Mouse (Mus musculus): ENCODE data around the gene Wdr93. TPM values are rescaled to one million over a fixed set of nuclear protein-coding genes. Genes with fewer than 3 reads are reported as not detected.
A peak's percentile ranks its signal among the peaks of the same experiment; 100 is the strongest.

The Wdr93 gene
- total RNA-seq, 2 experiments from 2014 or later: 0.26 to 0.27 TPM

DNA sequence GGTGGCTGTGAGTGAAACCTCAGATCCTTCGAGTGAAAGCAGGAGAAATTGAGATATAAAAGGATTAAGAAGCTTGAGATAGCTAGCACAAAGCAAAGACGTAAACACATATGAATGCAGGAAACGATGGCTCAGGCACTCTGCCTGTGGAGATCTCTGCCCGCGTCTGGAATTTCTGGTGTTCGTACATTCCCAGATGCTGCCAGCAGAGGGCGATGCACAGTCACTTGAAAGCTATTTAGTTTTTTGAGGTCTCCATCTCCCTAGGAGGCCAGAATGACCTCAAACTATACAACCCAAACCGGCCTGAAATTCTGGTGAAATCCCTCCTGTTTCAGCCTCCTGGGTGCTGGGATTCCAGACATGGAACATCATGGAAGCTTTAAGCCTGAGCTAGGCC lies 56.1 kb downstream of the Wdr93 start:
- DNase-seq (ENCODE audit: extremely low spot score in 1 of 2, low spot score in 1 of 2): peak; percentile 73 to 90

DNA sequence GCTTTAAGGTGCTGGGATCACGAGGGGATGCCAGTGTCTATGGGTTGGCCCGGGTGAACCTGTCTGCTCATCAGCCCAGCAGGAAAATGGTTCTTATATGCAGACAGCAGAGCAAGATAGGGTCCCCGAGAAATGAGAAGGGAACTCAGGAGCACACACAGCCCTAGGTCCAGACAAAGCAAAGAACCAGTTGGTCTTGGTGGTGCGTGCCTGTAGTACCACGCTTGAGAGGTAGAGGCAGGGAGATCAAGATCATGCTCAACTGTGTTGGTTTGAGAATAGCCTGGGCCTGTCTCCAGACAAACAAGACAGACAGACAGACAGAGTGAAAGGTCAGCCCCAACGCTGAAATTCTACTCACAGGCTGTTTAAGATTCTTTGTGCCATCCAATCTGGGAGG lies 56.5 kb downstream of the Wdr93 start:
- no peak for DNase-seq (ENCODE audit: extremely low spot score in 1 of 2, low spot score in 1 of 2)

GRCm38 (mm10) chr7:79800336-79800735 lies 57.4 kb downstream of the Wdr93 start:
- no peak for DNase-seq (ENCODE audit: extremely low spot score in 1 of 2, low spot score in 1 of 2)

- DNase-seq (ENCODE audit: extremely low spot score in 1 of 2, low spot score in 1 of 2): no peak
Observed at GRCm38 (mm10) chr7:79801391-79801790, 58.4 kb downstream of the Wdr93 start.

DNA sequence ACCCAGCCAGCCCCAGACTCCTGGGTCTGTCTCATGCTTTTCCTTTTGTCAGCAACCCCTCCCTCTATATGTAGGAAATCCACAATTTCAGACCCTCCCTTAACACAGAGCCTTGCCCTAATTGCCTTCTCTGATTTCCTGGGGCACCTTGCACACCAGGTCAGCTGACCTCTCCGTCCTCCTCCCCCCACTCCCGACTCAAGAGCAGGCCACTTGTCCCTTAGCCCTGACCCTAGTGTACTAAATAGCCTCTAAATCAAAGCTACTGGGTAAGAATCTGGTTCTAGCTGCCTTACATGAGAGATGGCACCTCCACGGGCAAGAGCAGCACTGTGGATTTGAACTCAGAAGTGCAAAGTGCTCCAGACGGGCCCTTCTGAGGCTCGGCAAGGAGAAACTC lies 59.1 kb downstream of the Wdr93 start:
- no peak for DNase-seq (ENCODE audit: extremely low spot score in 1 of 2, low spot score in 1 of 2)

GRCm38 (mm10) chr7:79803887-79804286 lies 60.9 kb downstream of the Wdr93 start:
- DNase-seq (ENCODE audit: extremely low spot score in 1 of 2, low spot score in 1 of 2): no peak

DNA sequence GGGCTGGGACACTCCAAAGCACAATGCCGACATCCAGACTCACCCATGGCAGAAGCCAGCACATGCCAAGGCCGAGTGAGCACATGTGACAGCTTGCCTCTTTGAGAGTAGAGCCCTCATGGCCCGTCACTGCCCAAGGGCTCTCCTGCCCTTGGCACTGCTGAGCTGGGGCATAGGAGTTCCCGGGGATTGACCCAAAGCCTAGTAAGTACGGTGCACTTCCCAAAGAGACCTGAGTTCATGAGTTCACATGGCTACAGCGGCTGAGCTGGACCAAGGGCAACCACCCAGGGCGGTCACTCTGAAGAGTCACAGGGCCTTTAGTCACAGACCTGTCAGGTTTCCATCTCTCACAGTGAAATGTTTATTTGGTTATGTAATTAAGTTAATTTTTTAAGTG lies 65.6 kb downstream of the Wdr93 start:
- no peak for DNase-seq (ENCODE audit: extremely low spot score in 1 of 2, low spot score in 1 of 2)

DNA sequence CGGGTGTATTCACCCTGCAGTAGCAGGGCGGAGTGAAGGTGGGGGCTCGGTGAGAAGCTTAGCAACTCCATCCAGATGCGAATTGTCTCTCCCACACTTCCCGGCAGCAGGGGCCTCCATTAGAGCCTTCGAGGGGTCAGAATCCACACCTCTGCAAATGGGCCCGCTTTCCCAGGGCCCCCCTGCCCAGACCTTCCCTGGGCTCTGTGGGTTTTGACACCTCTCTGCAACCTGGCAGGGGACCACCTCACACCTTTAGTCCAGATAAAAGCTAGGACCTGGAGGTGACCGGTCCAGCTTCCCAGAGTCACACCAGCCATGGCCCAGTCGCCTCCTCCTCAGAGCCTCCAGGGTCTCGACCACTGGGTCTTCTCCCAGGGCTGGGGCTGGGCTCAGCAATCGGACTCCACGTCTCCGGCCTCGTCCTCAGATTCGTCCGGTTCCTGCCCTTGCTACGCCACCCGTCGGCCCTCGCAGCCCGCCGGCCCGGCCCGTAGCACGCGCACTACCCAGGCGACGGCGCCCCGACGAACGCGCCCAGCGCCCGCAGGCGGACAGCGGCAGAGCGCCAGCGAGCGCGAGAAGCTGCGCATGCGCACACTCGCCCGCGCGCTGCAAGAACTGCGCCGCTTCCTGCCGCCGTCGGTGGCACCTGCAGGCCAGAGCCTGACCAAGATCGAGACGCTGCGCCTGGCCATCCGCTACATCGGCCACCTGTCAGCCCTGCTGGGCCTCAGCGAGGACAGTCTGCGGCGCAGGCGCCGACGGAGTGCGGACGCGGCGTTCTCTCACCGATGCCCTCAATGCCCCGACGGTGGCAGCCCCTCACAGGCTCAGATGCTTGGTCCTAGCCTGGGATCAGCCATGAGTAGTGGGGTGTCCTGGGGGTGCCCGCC lies 67.9 kb downstream of the Wdr93 start, which contains the start of gene Mesp2:
Mesp2 (plus strand) TSS at position 117 of the 896 bp plus-strand sequence.
- DNase-seq (ENCODE audit: extremely low spot score in 1 of 2, low spot score in 1 of 2): peak; percentile 68 to 69

DNA sequence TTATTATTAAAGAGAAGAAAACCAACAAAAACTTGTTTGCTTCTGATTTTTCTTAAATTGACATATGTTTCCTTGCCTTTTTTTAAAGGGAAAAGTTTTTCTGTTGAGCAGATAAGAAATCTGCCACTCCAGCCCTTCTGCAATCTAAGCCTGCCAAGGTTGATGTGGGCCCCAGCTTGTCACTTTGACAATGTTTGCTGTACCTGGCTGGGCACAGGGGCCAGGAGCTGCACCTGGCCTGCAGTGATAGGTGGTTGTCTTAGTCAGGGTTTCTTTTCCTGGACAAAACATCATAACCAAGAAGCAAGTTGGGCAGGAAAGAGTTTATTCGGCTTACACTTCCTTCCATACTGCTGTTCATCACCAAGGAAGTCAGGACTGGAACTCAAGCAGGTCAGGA lies 70.4 kb downstream of the Wdr93 start:
- no peak for DNase-seq (ENCODE audit: extremely low spot score in 1 of 2, low spot score in 1 of 2)

- DNase-seq (ENCODE audit: extremely low spot score in 1 of 2, low spot score in 1 of 2): no peak
Observed at GRCm38 (mm10) chr7:79818321-79818720, 75.4 kb downstream of the Wdr93 start.

- no peak for DNase-seq (ENCODE audit: extremely low spot score in 1 of 2, low spot score in 1 of 2)
Observed at GRCm38 (mm10) chr7:79819515-79819914, 76.6 kb downstream of the Wdr93 start.

DNA sequence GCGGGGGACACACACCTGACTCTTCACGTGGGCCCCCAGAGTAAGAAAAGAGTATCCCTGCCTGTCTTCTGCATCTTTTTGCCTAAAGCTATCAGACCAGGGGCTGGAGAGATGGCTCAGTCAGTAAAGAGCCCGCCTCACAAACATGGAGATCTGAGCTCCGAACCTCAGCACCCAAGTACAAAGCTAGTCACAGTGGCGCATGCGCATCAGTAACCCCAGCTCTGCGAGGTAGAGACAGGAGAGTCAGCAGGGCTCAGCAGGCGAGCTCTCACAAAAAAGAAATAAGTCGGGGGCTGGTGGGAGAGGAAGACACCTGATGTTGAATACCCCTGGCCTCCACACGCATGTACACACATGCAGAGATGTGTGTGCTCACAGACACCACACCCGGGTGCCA lies 77.0 kb downstream of the Wdr93 start:
- no peak for DNase-seq (ENCODE audit: extremely low spot score in 1 of 2, low spot score in 1 of 2)

DNA sequence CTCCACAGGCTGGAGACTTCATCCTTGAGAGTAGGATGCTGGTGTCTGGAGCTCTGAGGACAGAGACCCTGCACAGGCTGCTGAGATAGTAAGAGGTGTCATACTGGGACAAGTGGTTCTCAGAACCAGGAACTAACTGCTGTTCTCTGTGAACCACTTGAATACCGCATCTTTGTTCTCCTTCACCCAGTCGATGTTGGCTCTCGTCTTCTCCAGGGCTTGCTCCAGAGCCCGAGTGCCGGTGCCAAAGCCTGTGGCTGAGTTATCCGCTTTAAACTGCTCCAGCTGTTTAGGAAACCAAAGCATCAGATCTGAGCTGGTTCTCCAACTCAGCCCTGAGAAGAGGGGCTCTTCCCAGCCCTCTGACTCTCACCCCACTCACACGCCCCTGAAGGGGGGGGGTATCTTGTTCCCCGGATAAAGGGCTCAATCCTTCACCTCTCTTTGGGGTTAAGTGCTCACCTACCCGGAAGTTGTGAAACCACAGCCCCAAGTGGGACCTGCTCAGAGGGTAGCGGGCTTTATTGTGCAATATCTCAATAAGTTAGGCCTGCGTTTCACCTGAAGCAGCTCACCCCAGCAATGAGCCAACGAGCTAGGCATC lies 79.2 kb downstream of the Wdr93 start:
- DNase-seq (ENCODE audit: extremely low spot score in 1 of 2, low spot score in 1 of 2): no peak

GRCm38 (mm10) chr7:79828341-79828740 lies 85.4 kb downstream of the Wdr93 start:
- no peak for DNase-seq (ENCODE audit: extremely low spot score in 1 of 2, low spot score in 1 of 2)

- no peak for DNase-seq (ENCODE audit: extremely low spot score in 1 of 2, low spot score in 1 of 2)
Observed at GRCm38 (mm10) chr7:79831145-79831544, 88.2 kb downstream of the Wdr93 start.

DNA sequence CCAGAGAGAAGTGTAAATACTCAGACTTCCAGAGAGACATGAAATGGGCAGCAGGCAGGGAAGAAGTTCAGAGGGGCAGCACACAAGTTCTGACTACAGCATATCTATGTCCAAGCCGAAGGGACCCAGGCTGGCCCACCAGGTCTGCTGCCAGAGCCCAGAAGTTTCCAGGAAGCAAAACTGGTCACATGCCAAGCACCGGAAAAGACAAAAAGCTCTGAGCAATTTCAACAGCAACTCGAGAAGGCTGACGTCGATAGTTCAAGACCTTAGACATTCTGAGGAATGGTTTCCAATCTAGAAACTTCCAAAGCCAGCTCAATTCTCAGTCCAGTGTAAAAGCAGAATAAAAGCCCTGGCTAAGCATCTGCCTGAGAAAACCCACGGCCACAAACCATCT lies 88.6 kb downstream of the Wdr93 start:
- DNase-seq (ENCODE audit: extremely low spot score in 1 of 2, low spot score in 1 of 2): no peak

DNA sequence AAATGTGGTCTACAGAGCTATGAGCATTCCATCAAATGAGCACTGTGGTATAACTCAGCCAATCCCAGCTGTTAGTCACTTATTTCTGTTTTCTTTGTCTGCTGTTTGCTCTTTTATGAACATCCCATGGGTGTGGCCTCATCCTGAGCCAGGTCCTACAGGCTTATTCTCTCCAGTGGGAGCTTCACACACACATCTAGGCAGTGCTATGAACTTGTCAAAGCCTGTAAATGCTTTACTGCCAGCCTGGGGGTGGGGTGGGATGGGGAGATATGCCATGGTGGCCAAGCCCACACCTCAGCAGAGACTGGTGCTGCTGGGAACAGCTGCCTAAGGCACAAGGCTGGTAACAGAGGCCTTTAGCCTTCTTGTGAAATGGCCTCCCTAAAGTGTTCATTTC lies 90.0 kb downstream of the Wdr93 start:
- no peak for DNase-seq (ENCODE audit: extremely low spot score in 1 of 2, low spot score in 1 of 2)

- no peak for DNase-seq (ENCODE audit: extremely low spot score in 1 of 2, low spot score in 1 of 2)
Observed at GRCm38 (mm10) chr7:79835196-79835595, 92.2 kb downstream of the Wdr93 start.

Data from layer of hippocampus, postnatal 25 days (tissue).